Mouse (Mus musculus) liver, embryonic 13.5 days (tissue): ENCODE measurements around the gene 5031439G07Rik. TPM values are rescaled to one million over a fixed set of nuclear protein-coding genes. Genes with fewer than 3 reads are reported as not detected.

Source experiments
- ATAC-seq: fragments of 200-750 bp; cut with Nextera tagmentation; 2 replicates; pipeline ENCODE4 v1.8.0; 2017; ENCODE audit warnings: low read depth, mild to moderate bottlenecking, moderate number of reproducible peaks, moderate library complexity
- DNase-seq: peaks from one replicate; pipeline ENCODE4 v3.0.0; 2022
- H3K27ac ChIP-seq: fragments of 300-500 bp; sonication (generic); 2 replicates; pipeline ENCODE4 v1.5.1; 2015; ENCODE audit warnings: moderate library complexity, mild to moderate bottlenecking, inconsistent platforms
- H3K27me3 ChIP-seq: fragments of 300-500 bp; sonication (generic); 2 replicates; pipeline ENCODE4 v1.6.1; 2015; ENCODE audit warnings: mild to moderate bottlenecking, inconsistent platforms
- H3K36me3 ChIP-seq: fragments of 300-500 bp; sonication (generic); 2 replicates; pipeline ENCODE4 v1.6.1; 2015; ENCODE audit warnings: mild to moderate bottlenecking, inconsistent platforms
- H3K4me1 ChIP-seq: fragments of 300-500 bp; sonication (generic); replicated peaks from 2 replicates; pipeline ENCODE4 v1.6.1; 2015; ENCODE audit warnings: inconsistent platforms
- H3K4me2 ChIP-seq: fragments of 300-500 bp; sonication (generic); 2 replicates; pipeline ENCODE4 v1.6.1; 2015; ENCODE audit warnings: inconsistent platforms, mild to moderate bottlenecking, moderate library complexity
- H3K4me3 ChIP-seq: fragments of 300-500 bp; sonication (generic); replicated peaks from 2 replicates; pipeline ENCODE4 v1.5.1; 2015; ENCODE audit warnings: mild to moderate bottlenecking, inconsistent platforms
- H3K9ac ChIP-seq: fragments of 300-500 bp; sonication (generic); 2 replicates; pipeline ENCODE4 v1.6.1; 2015; ENCODE audit warnings: mild to moderate bottlenecking, inconsistent platforms
- H3K9me3 ChIP-seq: fragments of 300-500 bp; sonication (generic); replicated peaks from 2 replicates; pipeline ENCODE4 v1.6.1; 2016; ENCODE audit warnings: inconsistent platforms
- WGBS: fragments of 180-500 bp; shearing (Covaris S2); methylation state at CpG from one replicate; pipeline ENCODE4 v1.1.7; 2015; ENCODE audit not compliant: insufficient replicate concordance; 5-methylcytosine and 5-hydroxymethylcytosine counted together
- polyA plus RNA-seq: library from polyadenylated mRNA; unstranded; fragments of >200 nt; fragmentation: Nextera tagmentation; extraction: Ambion mirVana; gene quantifications from 2 replicates; pipeline ENCODE4 v1.2.1, GENCODE M21; 2015

Gene 5031439G07Rik
- polyA plus RNA-seq, 1 experiment from 2014 or later, result 1.2 TPM

- no peak within 1 kb of the TSS for H3K27ac ChIP-seq
- no peak; the same call in 1 of the 2 replicates for ATAC-seq
Observed at GRCm38 (mm10) chr15:85016951-85017664, 28.8 kb upstream of the 5031439G07Rik start, which contains the start of gene Upk3a. Gene Upk3a (plus strand): TSS chr15:85017141.

GRCm38 (mm10) chr15:85015771-85016170, 27.4 kb upstream of the 5031439G07Rik start:
- 66% methylated on average over 11 of the region's 11 CpGs for WGBS
- no peak for ATAC-seq

More at GRCm38 (mm10) chr15:85016951-85017664, 28.8 kb upstream of the 5031439G07Rik start, which contains the start of gene Upk3a:
- Histone ChIP-seq H3K4me3 (no peak within 1 kb of the TSS), H3K4me1 (no peaks in the 10 kb centered on the region), H3K9me3 (no peaks in the 10 kb centered on the region), H3K4me2 (no peak within 1 kb of the TSS), H3K9ac (no peak within 1 kb of the TSS), H3K27me3 (peaks cover 25% of the 10 kb centered on the region), H3K36me3 (no peaks in the 10 kb centered on the region)
- no peak for DNase-seq
- WGBS, result 10% methylated on average over 21 of the region's 21 CpGs

GRCm38 (mm10) chr15:85012662-85013054, 24.3 kb upstream of the 5031439G07Rik start:
- Histone ChIP-seq H3K4me2 (peak overlapping the region; percentile 10; the same call in 1 of the 2 replicates), H3K27me3 (peaks cover 18% of the 10 kb centered on the region), H3K9me3 (no peaks in the 10 kb centered on the region), H3K36me3 (no peaks in the 10 kb centered on the region), H3K4me3 (no peak overlapping the region), H3K4me1 (0 out of 2 replicates have a peak, but pooled peaks cover 3% of the 10 kb centered on the region), H3K9ac (no peak overlapping the region), H3K27ac (no peak overlapping the region)
- DNase-seq (no peak), ATAC-seq (no peak)
- WGBS, result 16% methylated on average over 2 of the region's 2 CpGs

More at GRCm38 (mm10) chr15:85015771-85016170, 27.4 kb upstream of the 5031439G07Rik start:
- H3K36me3 ChIP-seq, result no peaks in the 10 kb centered on the region
- no peak for DNase-seq
- H3K4me2 ChIP-seq, result no peak overlapping the region
- H3K4me1 ChIP-seq, result 0 out of 2 replicates have a peak, but pooled peaks cover 3% of the 10 kb centered on the region
- H3K9me3 ChIP-seq, result no peaks in the 10 kb centered on the region
- no peak overlapping the region for H3K9ac ChIP-seq
- H3K4me3 ChIP-seq, result no peak overlapping the region
- peaks cover 25% of the 10 kb centered on the region for H3K27me3 ChIP-seq
- H3K27ac ChIP-seq, result no peak overlapping the region

- Histone ChIP-seq H3K9ac (no peak overlapping the region), H3K36me3 (no peaks in the 10 kb centered on the region), H3K27me3 (peaks cover 12% of the 10 kb centered on the region), H3K27ac (no peak overlapping the region), H3K4me2 (peak overlapping the region; percentile 10), H3K9me3 (no peaks in the 10 kb centered on the region), H3K4me1 (0 out of 2 replicates have a peak, but pooled peaks cover 3% of the 10 kb centered on the region), H3K4me3 (no peak overlapping the region)
- DNase-seq (no peak), ATAC-seq (no peak)
- WGBS, result 44% methylated on average over 19 of the region's 19 CpGs
Observed at GRCm38 (mm10) chr15:85011895-85012661, 23.7 kb upstream of the 5031439G07Rik start.

GRCm38 (mm10) chr15:85009666-85010065, 21.3 kb upstream of the 5031439G07Rik start:
- no peak for DNase-seq

GRCm38 (mm10) chr15:85000984-85001982, 12.9 kb upstream of the 5031439G07Rik start:
- DNase-seq (peak; percentile 47), ATAC-seq (peak; percentile 55; the same call in 1 of the 2 replicates)
- peaks cover 3% of the 10 kb centered on the region; the same call in 1 of the 2 replicates for H3K4me1 ChIP-seq
- H3K27me3 ChIP-seq, result peaks cover 12% of the 10 kb centered on the region; the same call in 1 of the 2 replicates
- no peak overlapping the region for H3K9ac ChIP-seq
- no peak overlapping the region for H3K4me3 ChIP-seq
- H3K4me2 ChIP-seq, result no peak overlapping the region
- 18% methylated on average over 29 of the region's 29 CpGs for WGBS
- H3K9me3 ChIP-seq, result no peaks in the 10 kb centered on the region
- no peak overlapping the region for H3K27ac ChIP-seq
- H3K36me3 ChIP-seq, result no peaks in the 10 kb centered on the region

More at GRCm38 (mm10) chr15:85009666-85010065, 21.3 kb upstream of the 5031439G07Rik start:
- H3K4me3 ChIP-seq, result no peak overlapping the region
- H3K36me3 ChIP-seq, result no peaks in the 10 kb centered on the region
- no peak overlapping the region for H3K27ac ChIP-seq
- WGBS, result 64% methylated on average over 8 of the region's 8 CpGs
- 0 out of 2 replicates have a peak, but pooled peaks cover 3% of the 10 kb centered on the region for H3K4me1 ChIP-seq
- ATAC-seq, result no peak
- no peaks in the 10 kb centered on the region for H3K27me3 ChIP-seq
- H3K9me3 ChIP-seq, result no peaks in the 10 kb centered on the region
- no peak overlapping the region for H3K9ac ChIP-seq
- H3K4me2 ChIP-seq, result no peak overlapping the region

- H3K36me3 ChIP-seq, result no peaks in the 10 kb centered on the region
- peaks cover 3% of the 10 kb centered on the region; the same call in 1 of the 2 replicates for H3K4me1 ChIP-seq
- peaks cover 14% of the 10 kb centered on the region; the same call in 1 of the 2 replicates for H3K27me3 ChIP-seq
- ATAC-seq (no peak), DNase-seq (no peak)
- no peak overlapping the region for H3K27ac ChIP-seq
- no peak overlapping the region for H3K9ac ChIP-seq
- 58% methylated on average over 7 of the region's 7 CpGs for WGBS
- H3K9me3 ChIP-seq, result no peaks in the 10 kb centered on the region
- no peak overlapping the region for H3K4me2 ChIP-seq
- no peak overlapping the region for H3K4me3 ChIP-seq
Observed at GRCm38 (mm10) chr15:84999911-85000310, 11.6 kb upstream of the 5031439G07Rik start.

- Histone ChIP-seq H3K27ac (no peak overlapping the region), H3K4me1 (peaks cover 3% of the 10 kb centered on the region; the same call in 1 of the 2 replicates), H3K4me2 (no peak overlapping the region), H3K4me3 (no peak overlapping the region), H3K9me3 (no peaks in the 10 kb centered on the region), H3K27me3 (peaks cover 19% of the 10 kb centered on the region), H3K9ac (no peak overlapping the region), H3K36me3 (no peaks in the 10 kb centered on the region)
- ATAC-seq (no peak), DNase-seq (no peak)
- WGBS, result 62% methylated on average over 14 of the region's 14 CpGs
Observed at GRCm38 (mm10) chr15:84997768-84998454, 9.6 kb upstream of the 5031439G07Rik start.

- DNase-seq (peak; percentile 29), ATAC-seq (no peak)
- Histone ChIP-seq H3K27me3 (peaks cover 12% of the 10 kb centered on the region), H3K9me3 (no peaks in the 10 kb centered on the region), H3K27ac (no peak overlapping the region), H3K4me3 (no peak overlapping the region), H3K4me2 (no peak overlapping the region), H3K4me1 (no peaks in the 10 kb centered on the region), H3K9ac (no peak overlapping the region), H3K36me3 (no peaks in the 10 kb centered on the region)
- 0% methylated on average over 1 of the region's 1 CpGs for WGBS
Observed at GRCm38 (mm10) chr15:84995967-84996366, 7.6 kb upstream of the 5031439G07Rik start.

- H3K9me3 ChIP-seq, result no peaks in the 10 kb centered on the region
- H3K4me1 ChIP-seq, result no peaks in the 10 kb centered on the region
- no peak overlapping the region for H3K9ac ChIP-seq
- ATAC-seq (no peak), DNase-seq (no peak)
- H3K4me3 ChIP-seq, result no peak overlapping the region
- peaks cover 10% of the 10 kb centered on the region for H3K27me3 ChIP-seq
- H3K4me2 ChIP-seq, result no peak overlapping the region
- no peaks in the 10 kb centered on the region for H3K36me3 ChIP-seq
- 29% methylated on average over 6 of the region's 6 CpGs for WGBS
- H3K27ac ChIP-seq, result no peak overlapping the region; the same call in 1 of the 2 replicates
Observed at GRCm38 (mm10) chr15:84995041-84995440, 6.7 kb upstream of the 5031439G07Rik start.
